Mouse (Mus musculus) CH12.LX (cell line): ENCODE results near the gene Vwa5b1. TPM values are rescaled to one million over a fixed set of nuclear protein-coding genes. Genes with fewer than 3 reads are reported as not detected.

Experiments used
- DNase-seq: peaks from one replicate; pipeline ENCODE4 v3.0.0-alpha.2; 2013; ENCODE audit errors: extremely low read depth
- H3K27ac ChIP-seq: 2 replicates; pipeline ENCODE4 v1.5.1; 2012; ENCODE audit warnings: low read depth, mild to moderate bottlenecking, control low read depth, moderate library complexity; ENCODE audit not compliant: insufficient read depth
- H3K27me3 ChIP-seq: replicated peaks from 2 replicates; pipeline ENCODE3; 2012; ENCODE audit warnings: inconsistent platforms
- H3K36me3 ChIP-seq, 2 experiments: replicated peaks in 1 of 2; 2 replicates each; pipeline versions ENCODE3 to v1.6.1; 2012; ENCODE audit warnings: inconsistent platforms in 1 of 2, low read length in 1 of 2, mild to moderate bottlenecking in 1 of 2, mixed read lengths in 1 of 2, moderate library complexity in 1 of 2; ENCODE audit not compliant: control insufficient read depth in 1 of 2, insufficient read depth in 1 of 2
- H3K4me1 ChIP-seq, 2 experiments: 2 replicates each; pipeline ENCODE4 v1.6.1; 2012; ENCODE audit warnings: inconsistent platforms in 1 of 2, moderate library complexity in 1 of 2; ENCODE audit not compliant: insufficient read depth in 2 of 2, control insufficient read depth in 1 of 2
- H3K4me2 ChIP-seq: 2 replicates; pipeline ENCODE4 v1.6.1; 2012; ENCODE audit warnings: low read depth, mild to moderate bottlenecking, control low read depth; ENCODE audit not compliant: poor library complexity, insufficient read depth, severe bottlenecking
- H3K4me3 ChIP-seq, 3 experiments: fragments of 150-350 bp in 1 of 3; sonication (generic) in 1 of 3; replicated peaks in 1 of 3; 2 replicates each; pipeline versions ENCODE3 to v1.5.1; 2011 to 2012; ENCODE audit warnings: low read depth in 2 of 3, low read length in 2 of 3, mild to moderate bottlenecking in 2 of 3, moderate library complexity in 2 of 3, control low read depth in 1 of 3, improper control_type of control experiment in 1 of 3, inconsistent platforms in 1 of 3, mixed read lengths in 1 of 3; ENCODE audit not compliant: poor library complexity in 1 of 3
- H3K79me2 ChIP-seq: replicated peaks from 2 replicates; pipeline ENCODE4 v1.6.1; 2012; ENCODE audit warnings: mild to moderate bottlenecking, moderate library complexity; ENCODE audit not compliant: control insufficient read depth, poor library complexity, insufficient read depth, severe bottlenecking; ENCODE audit errors: extremely low read depth
- H3K9ac ChIP-seq: 2 replicates; pipeline ENCODE4 v1.6.1; 2012; ENCODE audit warnings: low read depth, mild to moderate bottlenecking, control low read depth, moderate library complexity; ENCODE audit not compliant: insufficient read depth
- H3K9me3 ChIP-seq: replicated peaks from 2 replicates; pipeline ENCODE3; 2012; ENCODE audit warnings: low read length, inconsistent platforms, mixed read lengths
- CHD1 ChIP-seq: IDR thresholded peaks from 2 replicates; pipeline ENCODE4 v1.6.1; 2012; ENCODE audit warnings: low read depth, low read length, improper control_type of control experiment, inconsistent platforms
- E2F4 ChIP-seq: IDR thresholded peaks from 2 replicates; pipeline ENCODE4 v1.6.1; 2011; ENCODE audit warnings: low read depth, low read length, improper control_type of control experiment; ENCODE audit not compliant: insufficient replicate concordance
- EP300 ChIP-seq: IDR thresholded peaks from 2 replicates; pipeline ENCODE4 v1.6.1; 2011; ENCODE audit warnings: low read length, improper control_type of control experiment
- JUN ChIP-seq: IDR thresholded peaks from 2 replicates; pipeline ENCODE4 v1.6.1; 2011; ENCODE audit warnings: low read depth, mild to moderate bottlenecking, low read length, improper control_type of control experiment, moderate library complexity; ENCODE audit not compliant: insufficient read depth
- JUND ChIP-seq: conservative IDR thresholded peaks from 2 replicates; pipeline ENCODE4 v1.6.1; 2011; ENCODE audit warnings: low read depth, low read length, improper control_type of control experiment
- MAFK ChIP-seq: IDR thresholded peaks from 2 replicates; pipeline ENCODE4 v1.6.1; 2011; ENCODE audit warnings: low read length, improper control_type of control experiment; ENCODE audit not compliant: insufficient replicate concordance
- MAX ChIP-seq: IDR thresholded peaks from 2 replicates; pipeline ENCODE4 v1.6.1; 2011; ENCODE audit warnings: low read length, improper control_type of control experiment
- MAZ ChIP-seq: IDR thresholded peaks from 2 replicates; pipeline ENCODE4 v1.6.1; 2012; ENCODE audit warnings: low read depth, mild to moderate bottlenecking, inconsistent platforms, low read length, improper control_type of control experiment, moderate library complexity
- MYC ChIP-seq: IDR thresholded peaks from 2 replicates; pipeline ENCODE4 v1.6.1; 2011; ENCODE audit warnings: low read depth, mild to moderate bottlenecking, improper control_type of control experiment, low read length
- POLR2A ChIP-seq: IDR thresholded peaks from 2 replicates; pipeline ENCODE4 v1.6.1; 2011; ENCODE audit warnings: low read depth, mild to moderate bottlenecking, improper control_type of control experiment, low read length
- POLR2AphosphoS2 ChIP-seq: IDR thresholded peaks from 2 replicates; pipeline ENCODE4 v1.6.1; 2011; ENCODE audit warnings: low read depth, low read length, improper control_type of control experiment
- RAD21 ChIP-seq: IDR thresholded peaks from 2 replicates; pipeline ENCODE4 v1.6.1; 2011; ENCODE audit warnings: low read depth, mild to moderate bottlenecking, low read length, improper control_type of control experiment, moderate library complexity
- RCOR1 ChIP-seq: conservative IDR thresholded peaks from 2 replicates; pipeline ENCODE4 v1.6.1; 2012; ENCODE audit warnings: low read depth, mild to moderate bottlenecking, inconsistent platforms, low read length, improper control_type of control experiment
- SIN3A ChIP-seq: IDR thresholded peaks from 2 replicates; pipeline ENCODE4 v1.6.1; 2012; ENCODE audit warnings: low read length, improper control_type of control experiment, inconsistent platforms
- SMC3 ChIP-seq: IDR thresholded peaks from 2 replicates; pipeline ENCODE4 v1.6.1; 2011; ENCODE audit warnings: low read depth, low read length, improper control_type of control experiment
- TBP ChIP-seq: conservative IDR thresholded peaks from 2 replicates; pipeline ENCODE4 v1.6.1; 2011; ENCODE audit warnings: low read depth, low read length, improper control_type of control experiment
- TCF12 ChIP-seq: IDR thresholded peaks from 2 replicates; pipeline ENCODE4 v1.6.1; 2014; ENCODE audit warnings: low read depth, mild to moderate bottlenecking, inconsistent platforms, low read length, improper control_type of control experiment
- UBTF ChIP-seq: IDR thresholded peaks from 2 replicates; pipeline ENCODE4 v1.6.1; 2012; ENCODE audit warnings: low read depth, mild to moderate bottlenecking, inconsistent platforms, low read length, improper control_type of control experiment, moderate library complexity
- USF2 ChIP-seq: conservative IDR thresholded peaks from 2 replicates; pipeline ENCODE4 v1.6.1; 2011; ENCODE audit warnings: low read depth, low read length, improper control_type of control experiment
- ZMIZ1 ChIP-seq: IDR thresholded peaks from 2 replicates; pipeline ENCODE4 v1.6.1; 2012; ENCODE audit warnings: low read depth, mild to moderate bottlenecking, inconsistent platforms, low read length, improper control_type of control experiment
- ZNF384 ChIP-seq: IDR thresholded peaks from 2 replicates; pipeline ENCODE4 v1.6.1; 2012; ENCODE audit warnings: low read depth, low read length, improper control_type of control experiment, inconsistent platforms
- dilution Hi-C: fragments of 300-500 bp; cut with MboI; formaldehyde crosslinking; loops from 2 replicates; pipeline ENCODE4 v1.14.3; 2020; ENCODE audit warnings: low sequenced_read_pairs; ENCODE audit not compliant: extremely low pct_unique_long_range_greater_than_20kb, extremely low pct_ligation_motif_present
- in situ Hi-C: fragments of 300-500 bp; cut with MboI; formaldehyde crosslinking; loops from 3 replicates; pipeline ENCODE4 v1.14.3; 2019; ENCODE audit warnings: low sequenced_read_pairs, low pct_ligation_motif_present, low pct_unique_long_range_greater_than_20kb, mixed read lengths
- polyA plus RNA-seq: library from polyadenylated mRNA; unstranded; fragments of >175 nt; gene quantifications from 2 replicates; pipeline ENCODE4 v1.2.1, GENCODE M21; 2012; ENCODE audit warnings: low read depth; ENCODE audit not compliant: insufficient read length
- total RNA-seq, 2 experiments: library from RNA; depleted of rRNA; stranded (reverse); fragments of 300-350 nt in 1 of 2; fragments of >200 nt in 1 of 2; gene quantifications; 2 replicates each; pipeline ENCODE4 v1.2.3; 2012 to 2014

Vwa5b1 gene
- total and polyA plus RNA-seq, 3 experiments = not detected

- no peak for DNase-seq
- no peak overlapping the region for H3K4me3 ChIP-seq
- peaks cover 77% of the 10 kb centered on the region for H3K27me3 ChIP-seq
- H3K4me2 ChIP-seq = no peak overlapping the region
- H3K36me3 ChIP-seq = no peaks in the 10 kb centered on the region
- H3K9me3 ChIP-seq = no peaks in the 10 kb centered on the region
- H3K27ac ChIP-seq = no peak overlapping the region
- in situ Hi-C loops (no loop called here), dilution Hi-C loops (no loop called here)
- no peak overlapping the region for H3K9ac ChIP-seq
- TF ChIP-seq MAFK = no peak
- no peak for TF ChIP-seq JUND
- TF ChIP-seq MAX = no peak
- TF ChIP-seq RCOR1 = no peak
- TF ChIP-seq TBP = no peak
- no peak for TF ChIP-seq POLR2A
- no peak for TF ChIP-seq MAZ
- no peak for TF ChIP-seq TCF12
- no peak for TF ChIP-seq UBTF
- TF ChIP-seq POLR2AphosphoS2 = no peak
- no peaks in the 10 kb centered on the region for H3K79me2 ChIP-seq
- H3K4me1 ChIP-seq = no peaks in the 10 kb centered on the region
Measured at GRCm38 (mm10) chr4:138651881-138652280, 16.2 kb upstream of the Vwa5b1 start.

DNA sequence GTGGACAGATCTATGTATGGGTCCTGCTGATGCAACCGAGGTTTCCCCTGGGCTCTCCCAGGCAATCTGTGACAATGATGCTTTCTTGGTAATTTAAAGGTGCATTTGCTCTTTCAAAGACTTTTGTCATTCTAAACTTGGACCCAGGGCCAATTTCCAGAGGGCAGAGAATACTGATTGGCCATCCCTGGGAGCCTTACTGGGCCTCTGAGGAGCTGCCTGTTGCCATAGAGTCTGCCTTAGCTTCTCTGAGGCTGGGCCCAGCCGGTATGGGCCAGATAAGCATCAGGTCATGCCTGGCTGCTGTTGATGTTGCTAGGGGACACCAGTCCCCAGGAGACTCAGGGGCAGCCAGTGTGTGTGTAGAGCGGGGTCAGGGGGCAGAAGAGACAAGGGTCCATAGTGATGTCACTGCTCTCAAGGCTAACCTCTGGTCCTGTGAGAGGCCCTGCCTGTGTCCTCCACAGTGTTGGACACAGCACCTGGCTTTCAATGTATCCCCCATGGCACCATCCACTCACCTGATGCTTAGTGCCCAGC lies 12.5 kb upstream of the Vwa5b1 start:
- H3K27me3 ChIP-seq = peaks cover 74% of the 10 kb centered on the region
- no peaks in the 10 kb centered on the region for H3K36me3 ChIP-seq
- H3K4me2 ChIP-seq = no peak overlapping the region
- dilution Hi-C loops = no loop called here
- in situ Hi-C loops = no loop called here
- H3K27ac ChIP-seq = no peak overlapping the region
- no peak overlapping the region for H3K9ac ChIP-seq
- no peaks in the 10 kb centered on the region for H3K9me3 ChIP-seq
- TF ChIP-seq JUN = no peak
- TF ChIP-seq USF2 = no peak
- TF ChIP-seq SMC3 = no peak
- TF ChIP-seq SIN3A = no peak
- no peak for TF ChIP-seq CHD1
- TF ChIP-seq MYC = no peak
- TF ChIP-seq POLR2AphosphoS2 = no peak
- TF ChIP-seq E2F4 = no peak
- no peak for TF ChIP-seq ZMIZ1
- no peak for TF ChIP-seq UBTF
- no peak for TF ChIP-seq RAD21
- no peak for TF ChIP-seq POLR2A
- TF ChIP-seq ZNF384 = no peak
- no peak for TF ChIP-seq EP300
- TF ChIP-seq, all 38 proteins: peak for 0
- DNase-seq = no peak
- H3K4me1 ChIP-seq = no peaks in the 10 kb centered on the region
- H3K4me3 ChIP-seq = no peak overlapping the region
- H3K79me2 ChIP-seq = no peaks in the 10 kb centered on the region
